Mouse (Mus musculus): Measurements from ENCODE around the gene Itgb6. TPM values are rescaled to one million over a fixed set of nuclear protein-coding genes. Genes with fewer than 3 reads are reported as not detected.
A peak's percentile ranks its signal among the peaks of the same experiment; 100 is the strongest.

Itgb6 gene
- total RNA-seq, 1 experiment from 2014 or later: not detected

GRCm38 (mm10) chr2:60712483-60712882, 10.0 kb downstream of the Itgb6 start:
- no peak for DNase-seq

- DNase-seq: no peak
These were observed 11.2 kb downstream of the Itgb6 start for GRCm38 (mm10) chr2:60711098-60711880.

GRCm38 (mm10) chr2:60710317-60710716, 12.1 kb downstream of the Itgb6 start:
- DNase-seq: no peak

DNA sequence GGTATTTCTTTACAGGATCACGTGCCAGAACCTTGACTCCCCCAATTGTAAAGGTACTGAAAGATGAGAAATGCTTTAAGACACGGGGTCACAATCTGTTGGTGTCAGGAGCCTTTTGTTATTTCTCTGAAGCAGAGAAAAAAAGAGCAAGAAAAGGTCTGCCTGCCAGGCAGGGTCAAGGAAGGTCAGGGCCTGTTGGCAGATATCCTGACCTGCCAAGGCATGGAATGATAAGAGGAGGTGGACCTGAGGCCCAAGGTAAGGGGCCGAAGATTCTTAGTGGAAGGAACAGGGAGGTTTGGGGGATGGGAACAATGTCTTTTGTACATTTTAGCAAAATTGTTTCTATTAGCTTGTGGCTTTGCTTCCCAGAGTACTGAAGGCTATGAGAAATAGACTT, 13.8 kb downstream of the Itgb6 start:
- DNase-seq: no peak

DNA sequence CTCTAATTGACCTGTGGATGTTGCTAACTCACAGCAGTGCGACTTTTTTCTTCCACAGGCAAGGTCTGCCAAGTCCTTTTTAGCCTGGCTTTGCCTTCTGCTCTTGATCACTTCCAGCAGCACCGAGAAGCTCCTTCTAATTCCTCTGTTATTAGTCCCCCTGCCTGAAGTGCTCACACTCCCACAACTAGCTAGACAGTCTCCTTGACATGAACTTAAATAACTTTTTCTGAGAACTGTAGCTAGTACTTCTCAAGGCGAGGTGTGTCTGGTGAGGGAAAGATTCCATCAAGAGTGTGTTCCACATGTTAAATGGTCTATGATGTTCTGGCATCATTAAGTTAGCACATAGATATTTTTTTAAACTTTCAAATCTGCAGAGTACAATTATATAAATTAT, 15.6 kb downstream of the Itgb6 start:
- no peak for DNase-seq

DNA sequence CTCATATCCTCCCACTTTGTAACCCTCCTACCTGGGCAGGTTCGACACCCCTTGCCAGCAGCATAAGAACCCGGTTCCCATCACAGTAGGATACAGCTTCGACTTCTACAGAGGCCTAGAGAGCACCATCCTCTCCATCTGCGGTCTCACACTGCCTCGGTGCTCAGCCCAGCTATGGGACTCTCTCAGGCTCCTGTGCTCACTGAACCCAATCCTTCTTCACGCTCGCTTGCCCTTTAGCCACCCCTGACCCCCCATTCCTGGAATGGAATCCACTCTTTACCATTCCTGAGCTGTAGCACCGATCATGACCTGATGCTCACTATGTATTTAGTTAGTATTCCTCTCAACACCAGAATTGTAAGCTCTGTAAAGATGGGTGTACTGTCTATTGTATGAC, 17.0 kb downstream of the Itgb6 start:
- DNase-seq: no peak

GRCm38 (mm10) chr2:60703315-60703714, 19.1 kb downstream of the Itgb6 start:
- DNase-seq: no peak

DNA sequence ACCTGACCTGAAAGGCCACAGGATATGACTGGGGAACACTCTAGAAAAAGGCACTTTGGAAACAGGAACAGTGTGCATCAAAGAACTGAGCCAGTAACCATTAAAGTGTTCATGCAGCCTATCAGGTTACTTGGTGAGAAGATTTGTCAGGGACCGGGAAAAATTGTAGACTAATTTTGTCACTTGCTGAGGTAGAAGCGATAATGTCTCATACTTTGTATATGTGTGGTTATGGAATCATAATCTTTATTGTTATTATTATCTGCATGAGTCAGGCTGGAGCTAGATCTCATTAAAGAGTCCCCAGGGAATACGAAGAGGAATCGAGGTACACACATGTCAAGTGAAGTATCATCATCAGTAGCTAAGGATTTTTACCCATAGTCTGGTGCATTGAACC, 21.5 kb downstream of the Itgb6 start:
- no peak for DNase-seq

DNA sequence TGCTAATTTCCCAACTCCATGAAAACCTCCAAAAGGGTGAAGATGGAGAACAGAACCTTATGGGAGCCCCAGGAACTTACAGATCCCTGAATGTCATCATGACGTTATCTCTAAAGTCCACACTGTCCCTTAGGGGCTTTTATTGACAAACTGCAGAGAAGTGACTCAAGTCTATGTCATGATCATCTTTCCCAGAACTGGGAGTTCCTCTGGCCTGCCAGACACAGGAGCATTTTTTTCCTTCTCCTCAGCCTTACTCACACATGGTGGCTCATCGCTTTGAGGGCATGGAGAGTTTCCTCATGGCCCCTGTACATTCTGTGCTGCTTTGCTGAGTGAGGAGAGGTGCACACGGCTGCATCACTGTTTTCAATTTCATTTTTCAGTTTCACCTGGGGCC, 22.4 kb downstream of the Itgb6 start:
- DNase-seq: no peak

DNA sequence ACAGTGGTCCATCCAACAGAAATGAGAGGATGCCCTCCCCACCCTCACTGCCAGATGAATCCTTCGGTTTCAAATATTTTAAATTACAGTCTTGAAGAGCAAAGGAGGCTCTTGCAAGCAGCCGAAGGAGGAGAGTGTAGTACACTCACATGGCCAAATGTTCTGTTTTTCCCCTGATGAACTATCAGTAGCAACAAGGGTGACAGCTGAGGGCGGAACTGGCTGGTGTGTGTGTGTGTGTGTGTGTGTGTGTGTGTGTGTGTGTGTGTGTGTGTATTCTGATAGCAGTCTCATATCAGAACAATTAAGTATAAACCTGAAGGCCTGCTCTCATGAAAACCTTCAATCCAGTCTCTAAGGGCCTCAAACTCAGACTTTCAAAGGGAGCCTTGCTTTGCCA, 22.9 kb downstream of the Itgb6 start:
- DNase-seq: no peak

DNA sequence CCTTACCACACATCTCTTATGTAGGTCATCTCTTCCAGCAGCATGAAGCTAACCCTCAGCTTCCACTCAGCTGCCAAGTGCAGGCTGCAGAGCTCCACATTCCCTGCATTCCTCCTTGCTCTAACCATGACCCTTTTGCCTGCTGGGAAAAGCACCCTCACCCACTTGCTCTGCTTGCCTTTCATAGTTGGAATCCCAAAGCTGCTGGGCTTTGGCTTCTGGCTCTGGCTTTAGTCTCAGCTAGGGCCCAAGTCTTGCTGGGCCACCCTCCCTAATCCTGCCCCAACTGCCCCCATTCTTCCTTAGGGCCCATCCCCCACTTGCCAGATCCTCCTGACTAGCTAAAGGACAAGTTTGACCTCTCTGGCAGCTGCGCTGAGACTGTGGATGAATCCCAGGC, 24.3 kb downstream of the Itgb6 start:
- peak; percentile 56 for DNase-seq

DNA sequence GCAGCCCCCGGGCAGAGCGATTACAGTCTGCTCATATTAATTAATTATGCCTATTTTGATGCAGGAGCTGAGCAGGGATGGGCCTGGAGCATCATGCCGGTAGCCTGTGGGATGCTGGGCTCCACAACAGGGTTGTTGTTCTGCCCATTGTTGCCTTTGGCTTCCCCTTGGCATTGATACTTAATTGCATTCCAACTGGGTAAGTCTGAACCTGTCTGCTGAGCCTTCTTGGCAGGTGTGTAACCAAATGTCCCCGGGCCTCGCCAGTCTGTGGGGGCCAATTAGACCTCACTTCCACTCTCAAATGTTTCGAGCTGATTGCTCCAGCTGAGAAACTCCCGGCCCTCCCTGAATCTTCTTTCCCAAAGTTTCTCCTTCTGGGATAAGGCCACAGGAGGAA, 24.9 kb downstream of the Itgb6 start:
- peak; percentile 30 for DNase-seq

- no peak for DNase-seq
These were observed 25.9 kb downstream of the Itgb6 start for GRCm38 (mm10) chr2:60696559-60696958.

DNA sequence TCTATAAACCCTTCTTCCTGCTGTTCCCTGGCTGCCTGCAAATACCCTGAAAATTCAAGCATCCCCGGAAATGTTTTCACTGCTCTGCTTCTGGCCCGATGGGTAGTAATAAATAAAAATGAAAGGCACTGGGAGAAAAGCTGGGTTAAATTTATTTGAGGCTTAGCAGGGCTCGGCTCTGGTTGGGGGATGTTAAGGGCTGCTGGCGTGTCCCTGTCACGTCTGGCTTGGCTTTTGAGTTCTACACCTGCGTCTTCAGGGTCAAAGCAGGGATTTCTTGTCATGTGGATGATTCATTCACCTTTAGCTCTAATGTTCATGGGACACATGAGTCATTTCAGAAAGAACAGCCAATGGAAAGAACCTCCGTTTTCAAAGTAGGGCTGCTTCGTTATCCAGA, 26.7 kb downstream of the Itgb6 start:
- peak; percentile 10 for DNase-seq

DNA sequence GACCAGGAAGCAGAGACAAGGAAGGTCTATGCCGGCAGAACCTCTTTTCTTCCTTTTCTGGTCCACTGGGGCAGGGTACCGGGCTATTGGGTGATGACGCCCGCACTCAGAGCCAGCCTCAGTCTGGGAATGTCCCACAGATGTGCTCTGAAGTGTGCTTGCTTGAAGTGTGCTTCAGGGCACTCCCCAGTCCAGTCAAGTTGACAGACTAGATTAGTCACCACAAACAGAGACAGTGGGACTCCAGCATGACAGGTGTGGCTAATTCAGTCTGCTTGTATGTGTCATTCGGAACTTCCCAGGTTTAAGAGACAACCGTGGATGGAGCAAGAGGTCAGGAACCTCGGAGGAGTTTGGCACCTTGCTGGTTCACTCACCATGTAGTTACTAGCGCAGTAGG, 27.9 kb downstream of the Itgb6 start:
- DNase-seq: no peak

DNA sequence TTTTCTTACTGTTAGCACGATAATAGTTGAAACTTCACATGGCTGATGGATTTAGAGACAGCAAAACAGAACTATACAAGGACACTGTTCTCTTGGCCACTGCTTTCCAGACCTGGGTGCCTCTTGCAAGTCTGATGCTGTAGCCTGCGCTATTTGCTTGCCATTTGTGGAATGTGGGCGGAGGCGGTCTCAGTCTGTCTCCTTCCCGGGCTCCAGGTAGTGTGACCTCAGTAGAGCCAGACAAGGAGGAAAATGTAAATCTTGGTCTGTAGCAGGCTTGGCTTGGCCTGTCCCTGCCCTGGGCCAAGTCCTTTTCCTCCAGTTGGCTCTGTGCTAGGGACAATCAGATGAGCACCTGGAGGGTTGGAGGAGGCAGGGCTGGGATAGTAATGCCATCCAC, 30.2 kb downstream of the Itgb6 start:
- no peak for DNase-seq

GRCm38 (mm10) chr2:60690212-60690611, 32.2 kb downstream of the Itgb6 start:
- DNase-seq: no peak

DNA sequence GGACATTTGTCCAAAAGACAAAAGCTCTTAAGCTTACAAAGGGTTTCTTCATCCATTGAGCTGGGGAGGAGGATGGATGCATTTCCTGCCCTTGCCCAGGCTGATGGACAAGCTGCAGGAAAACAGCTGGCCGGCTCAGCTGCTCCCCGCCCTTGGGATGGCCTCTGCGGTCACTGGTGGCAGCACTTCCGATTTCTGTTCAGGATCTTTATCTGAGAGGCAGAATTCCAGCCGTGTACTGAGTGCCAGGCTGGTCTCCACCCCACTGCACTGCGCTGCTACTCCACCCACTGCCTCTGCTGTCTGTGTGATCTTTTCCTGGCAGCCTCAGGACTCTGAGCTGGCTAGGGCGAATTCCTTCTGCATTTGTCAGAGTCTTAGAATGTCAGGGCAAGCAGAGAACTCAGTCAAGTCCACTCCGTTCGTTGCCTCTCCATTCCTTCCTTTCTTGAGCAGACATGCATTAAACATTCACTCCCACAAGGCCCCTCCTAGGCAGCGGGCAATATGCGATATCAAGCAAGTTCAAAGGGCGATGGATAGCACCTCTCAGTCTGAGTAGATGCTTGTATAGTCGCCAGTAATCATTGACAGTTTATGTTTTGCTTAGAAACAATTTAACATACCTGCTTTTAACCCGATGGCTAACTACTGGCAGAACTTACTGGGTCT, 33.4 kb downstream of the Itgb6 start:
- peak; percentile 78 for DNase-seq

GRCm38 (mm10) chr2:60688150-60688549, 34.3 kb downstream of the Itgb6 start:
- DNase-seq: no peak

GRCm38 (mm10) chr2:60685973-60686372, 36.5 kb downstream of the Itgb6 start:
- DNase-seq: no peak

- no peak for DNase-seq
These were observed 38.3 kb downstream of the Itgb6 start for GRCm38 (mm10) chr2:60684168-60684567.

GRCm38 (mm10) chr2:60682554-60682953, 39.9 kb downstream of the Itgb6 start:
- no peak for DNase-seq

GRCm38 (mm10) chr2:60674413-60674812, 48.0 kb downstream of the Itgb6 start:
- no peak for DNase-seq
